In genomic region chr6:49187299-49187698, GRCm38 (mm10) we compare ENCODE assay signal across 15 mouse cellular contexts. TPM values are rescaled to one million over a fixed set of nuclear protein-coding genes. Genes with fewer than 3 reads are reported as not detected.
DNase-seq lines count a peak whose midpoint lies in the region; ATAC-seq and TF ChIP-seq lines count a peak whose summit lies in the region.
"Had no signal": no experiment of that assay in that cellular context is flagged by ENCODE, and none has a peak within 500 bp of the region (broad histone marks: within the 10 kb centered on the region; RNA-seq: fewer than 3 reads in every experiment).

No protein-coding gene starts in this region.

- H3K4me1 ChIP-seq in kidney, postnatal 0 days (replicated peaks; ENCODE audit: insufficient read depth, low read length) = no peaks in the 10 kb centered on the region
- H3K4me1 ChIP-seq: forebrain, embryonic 15.5 days had no signal

- H3K9me3 ChIP-seq in kidney, postnatal 0 days (replicated peaks; ENCODE audit: low read length) = no peaks in the 10 kb centered on the region
- H3K9me3 ChIP-seq: forebrain, embryonic 15.5 days had no signal

- TF ChIP-seq CTCF in kidney, postnatal 0 days (IDR thresholded peaks at IDR 0.05; ENCODE audit: low read depth) = peak; percentile 50
- peak; percentile 42 for TF ChIP-seq CTCF in Patski (IDR thresholded peaks at IDR 0.05)

- no peaks in the 10 kb centered on the region for H3K36me3 ChIP-seq in kidney, postnatal 0 days (ENCODE audit: insufficient read depth, low read length)
- no peaks in the 10 kb centered on the region for H3K36me3 ChIP-seq in splenic B cell, adult 2 months (ENCODE audit: control insufficient read depth, insufficient read depth, low read length, poor library complexity, severe bottlenecking)

- H3K4me3 ChIP-seq in kidney, postnatal 0 days (replicated peaks; ENCODE audit: low read depth, low read length) = no peak overlapping the region
- H3K4me3 ChIP-seq: forebrain, embryonic 15.5 days had no signal

- POLR2A ChIA-PET in Patski (lab: Charles Lee) = no interaction called here

- H3K4me2 ChIP-seq in kidney, postnatal 0 days (ENCODE audit: low read length) = no peak overlapping the region
- H3K4me2 ChIP-seq: forebrain, embryonic 15.5 days; midbrain, embryonic 11.5 days had no signal

- no peak overlapping the region for H3K27ac ChIP-seq in kidney, postnatal 0 days
- H3K27ac ChIP-seq: forebrain, embryonic 15.5 days had no signal

- no peak for ATAC-seq in kidney, postnatal 0 days (replicated peaks; ENCODE audit: low FRiP score, low read depth)
- no peak for ATAC-seq in Patski
- ATAC-seq: forebrain, embryonic 15.5 days had no signal

- in situ Hi-C loops in Patski (cut with MboI; ENCODE audit: low pct_unique_long_range_greater_than_20kb) = no loop called here

- 87% methylated on average over 7 of the region's 7 CpGs for WGBS in kidney, postnatal 0 days

- H3K9ac ChIP-seq in kidney, postnatal 0 days (ENCODE audit: low read depth, low read length) = no peak overlapping the region
- H3K9ac ChIP-seq: forebrain, embryonic 15.5 days had no signal

- CTCF ChIA-PET in Patski (lab: Charles Lee) = interaction anchor here (1.0 kb wide), 1 partner anchor 44 kb away, joined by 3 read pairs; no protein-coding TSS in a partner anchor

- no peaks in the 10 kb centered on the region for H3K27me3 ChIP-seq in kidney, postnatal 0 days (ENCODE audit: insufficient read depth, low read length)
- H3K27me3 ChIP-seq in Patski = peaks cover 8% of the 10 kb centered on the region
- H3K27me3 ChIP-seq in splenic B cell, adult 2 months (ENCODE audit: control insufficient read depth, insufficient read depth, low read length, poor library complexity, severe bottlenecking) = no peaks in the 10 kb centered on the region
- H3K27me3 ChIP-seq: forebrain, embryonic 15.5 days had no signal

- no peak for DNase-seq in kidney, postnatal 0 days (ENCODE audit: low spot score)
- DNase-seq in kidney, adult 9 months = no peak
- peak; percentile 4 to 13 for DNase-seq in thymus, postnatal 36 days
- DNase-seq in thymus, postnatal 0 days (ENCODE audit: low spot score) = no peak
- DNase-seq in Patski (ENCODE audit: low read depth, low spot score) = no peak
- peak; percentile 22 for DNase-seq in splenic B cell, adult 2 months (ENCODE audit: low read depth, low spot score)
- no peak for DNase-seq in retina, postnatal 1 day
- DNase-seq in adrenal gland, adult 2 months = no peak
- DNase-seq: cerebellum, adult 9-11 months; heart, postnatal 36 days; kidney, adult 18-20 months; lung, postnatal 10 days had no signal

RNA-seq across cellular contexts. Expression of gene Igf2bp3, which starts 27.5 kb away (rescaled TPM):
- polyA plus RNA-seq in kidney, postnatal 0 days (2015; fragmentation: Nextera tagmentation; extraction: Ambion mirVana) = 20.5 and 20.6 TPM in 2 replicates
- 59.2 and 71.3 TPM in 2 replicates for polyA plus RNA-seq in thymus, postnatal 0 days (2015; fragmentation: Nextera tagmentation; extraction: Ambion mirVana)
- 2.4 TPM for polyA plus RNA-seq in Patski (2021)
- under 1 TPM; 0.17 to 0.20 TPM for total RNA-seq in adrenal gland, adult 2 months (2021)
- 0.02 TPM in 1 of 2 replicates, not detected in the other for polyA plus RNA-seq in adrenal gland, adult 2 months (2012; rRNA removed)
- total RNA-seq: layer of hippocampus, adult 8-10 months had no signal

Comparison
In these comparisons a context has a peak if more than half of its experiments do, and no peak if none do; other contexts are left out.
1. DNase-seq: peak in thymus, postnatal 36 days (2 of 2) and splenic B cell, adult 2 months (single experiment); none in kidney, postnatal 0 days (single experiment), kidney, adult 9 months (single experiment), thymus, postnatal 0 days (single experiment), Patski (single experiment), retina, postnatal 1 day (single experiment) and adrenal gland, adult 2 months (single experiment).